Mouse (Mus musculus) kidney, embryonic 15.5 days (tissue): ENCODE data around the gene Pcx. TPM values are rescaled to one million over a fixed set of nuclear protein-coding genes. Genes with fewer than 3 reads are reported as not detected.

ENCODE experiments used
- ATAC-seq: fragments of 200-750 bp; cut with Nextera tagmentation; replicated peaks from 2 replicates; pipeline ENCODE4 v1.8.0; 2017; ENCODE audit warnings: moderate TSS enrichment; ENCODE audit not compliant: low FRiP score
- H3K27ac ChIP-seq: fragments of 300-500 bp; sonication (generic); 2 replicates; pipeline ENCODE4 v1.5.1; 2015; ENCODE audit warnings: mild to moderate bottlenecking, inconsistent platforms
- H3K27me3 ChIP-seq: fragments of 300-500 bp; sonication (generic); 2 replicates; pipeline ENCODE4 v1.6.1; 2015; ENCODE audit warnings: inconsistent platforms
- H3K36me3 ChIP-seq: fragments of 300-500 bp; sonication (generic); 2 replicates; pipeline ENCODE4 v1.6.1; 2015; ENCODE audit warnings: inconsistent platforms
- H3K4me1 ChIP-seq: fragments of 300-500 bp; sonication (generic); 2 replicates; pipeline ENCODE4 v1.6.1; 2015; ENCODE audit warnings: inconsistent platforms
- H3K4me2 ChIP-seq: fragments of 300-500 bp; sonication (generic); 2 replicates; pipeline ENCODE4 v1.6.1; 2015; ENCODE audit warnings: moderate library complexity, mild to moderate bottlenecking, inconsistent platforms
- H3K4me3 ChIP-seq: fragments of 300-500 bp; sonication (generic); replicated peaks from 2 replicates; pipeline ENCODE4 v1.5.1; 2015; ENCODE audit warnings: mild to moderate bottlenecking, inconsistent platforms
- H3K9ac ChIP-seq: fragments of 300-500 bp; sonication (generic); 2 replicates; pipeline ENCODE4 v1.6.1; 2015; ENCODE audit warnings: mild to moderate bottlenecking, inconsistent platforms
- H3K9me3 ChIP-seq: fragments of 300-500 bp; sonication (generic); replicated peaks from 2 replicates; pipeline ENCODE4 v1.6.1; 2016; ENCODE audit warnings: inconsistent platforms
- WGBS: fragments of 180-500 bp; shearing (Covaris S2); methylation state at CpG from one replicate; pipeline ENCODE4 v1.1.7; 2015; ENCODE audit warnings: mixed read lengths; 5-methylcytosine and 5-hydroxymethylcytosine counted together
- microRNA-seq: library from miRNA; unstranded; fragments of <30 nt; microRNA quantifications from one replicate; pipeline ENCODE4, GENCODE M21; 2016
- polyA plus RNA-seq: library from polyadenylated mRNA; unstranded; fragments of >200 nt; fragmentation: Nextera tagmentation; extraction: Ambion mirVana; gene quantifications from 2 replicates; pipeline ENCODE4 v1.2.1, GENCODE M21; 2015

The Pcx gene
- polyA plus RNA-seq, 1 experiment from 2014 or later = 35.2 TPM

- H3K27ac ChIP-seq = no peak overlapping the region
- H3K9me3 ChIP-seq = no peaks in the 10 kb centered on the region
- no peak overlapping the region for H3K9ac ChIP-seq
- H3K4me3 ChIP-seq = no peak overlapping the region
- H3K4me1 ChIP-seq = peaks cover 33% of the 10 kb centered on the region
- WGBS = 0% methylated on average over 1 of the region's 1 CpGs
- H3K4me2 ChIP-seq = no peak overlapping the region
- no peaks in the 10 kb centered on the region for H3K27me3 ChIP-seq
- peaks cover 4% of the 10 kb centered on the region for H3K36me3 ChIP-seq
- no peak for ATAC-seq
These were observed 118.5 kb downstream of the Pcx start for GRCm38 (mm10) chr19:4628819-4629218.

- Histone ChIP-seq H3K4me3 (no peak overlapping the region), H3K4me1 (no peaks in the 10 kb centered on the region), H3K27ac (no peak overlapping the region), H3K4me2 (no peak overlapping the region), H3K27me3 (peaks cover 9% of the 10 kb centered on the region; the same call in 1 of the 2 replicates), H3K36me3 (no peaks in the 10 kb centered on the region), H3K9me3 (no peaks in the 10 kb centered on the region), H3K9ac (no peak overlapping the region)
- 61% methylated on average over 4 of the region's 4 CpGs for WGBS
- no peak for ATAC-seq
These were observed 125.7 kb downstream of the Pcx start for GRCm38 (mm10) chr19:4635986-4636385.

- H3K27ac ChIP-seq = no peak overlapping the region
- H3K4me3 ChIP-seq = no peak overlapping the region
- H3K4me1 ChIP-seq = no peaks in the 10 kb centered on the region
- H3K9me3 ChIP-seq = no peaks in the 10 kb centered on the region
- no peak for ATAC-seq
- WGBS = 43% methylated on average over 10 of the region's 10 CpGs
- H3K27me3 ChIP-seq = no peaks in the 10 kb centered on the region
- no peak overlapping the region for H3K9ac ChIP-seq
- no peak overlapping the region for H3K4me2 ChIP-seq
- no peaks in the 10 kb centered on the region for H3K36me3 ChIP-seq
These were observed 134.0 kb downstream of the Pcx start for GRCm38 (mm10) chr19:4644271-4644670.

GRCm38 (mm10) chr19:4646917-4647492 is 136.7 kb downstream of the Pcx start:
- Histone ChIP-seq H3K9ac (no peak overlapping the region), H3K9me3 (no peaks in the 10 kb centered on the region), H3K4me1 (no peaks in the 10 kb centered on the region), H3K27ac (no peak overlapping the region), H3K4me2 (no peak overlapping the region), H3K27me3 (no peaks in the 10 kb centered on the region), H3K36me3 (no peaks in the 10 kb centered on the region), H3K4me3 (no peak overlapping the region)
- WGBS = 70% methylated on average over 11 of the region's 11 CpGs
- no peak for ATAC-seq

- H3K4me3 ChIP-seq = no peak overlapping the region
- no peaks in the 10 kb centered on the region; the same call in 1 of the 2 replicates for H3K27me3 ChIP-seq
- no peak overlapping the region for H3K4me2 ChIP-seq
- H3K27ac ChIP-seq = no peak overlapping the region
- no peaks in the 10 kb centered on the region for H3K4me1 ChIP-seq
- no peaks in the 10 kb centered on the region for H3K36me3 ChIP-seq
- no peak for ATAC-seq
- WGBS = 85% methylated on average over 5 of the region's 5 CpGs
- H3K9me3 ChIP-seq = no peaks in the 10 kb centered on the region
- no peak overlapping the region for H3K9ac ChIP-seq
These were observed 147.9 kb downstream of the Pcx start for GRCm38 (mm10) chr19:4658156-4658555.

GRCm38 (mm10) chr19:4666815-4667214 is 156.5 kb downstream of the Pcx start:
- H3K4me3 ChIP-seq = no peak overlapping the region
- no peak overlapping the region for H3K27ac ChIP-seq
- ATAC-seq = no peak
- no peak overlapping the region for H3K9ac ChIP-seq
- H3K4me2 ChIP-seq = no peak overlapping the region
- no peaks in the 10 kb centered on the region for H3K9me3 ChIP-seq
- no peaks in the 10 kb centered on the region for H3K36me3 ChIP-seq
- peaks cover 2% of the 10 kb centered on the region; the same call in 1 of the 2 replicates for H3K4me1 ChIP-seq
- H3K27me3 ChIP-seq = no peaks in the 10 kb centered on the region; the same call in 1 of the 2 replicates

GRCm38 (mm10) chr19:4670776-4671175 is 160.5 kb downstream of the Pcx start:
- no peak overlapping the region for H3K27ac ChIP-seq
- H3K4me3 ChIP-seq = no peak overlapping the region
- H3K27me3 ChIP-seq = no peaks in the 10 kb centered on the region
- H3K36me3 ChIP-seq = no peaks in the 10 kb centered on the region
- no peak overlapping the region for H3K9ac ChIP-seq
- WGBS = 29% methylated on average over 4 of the region's 4 CpGs
- no peaks in the 10 kb centered on the region for H3K9me3 ChIP-seq
- H3K4me2 ChIP-seq = no peak overlapping the region
- H3K4me1 ChIP-seq = peaks cover 2% of the 10 kb centered on the region; the same call in 1 of the 2 replicates
- ATAC-seq = no peak

Small RNA genes lying within 50 kb of the gene (microRNA-seq; reads per million reads assigned to microRNA genes)
- not detected for gene Mir6986

Other genes with a start within 250 kb of the Pcx start
- gene Ssh3, start 241.3 kb upstream of the Pcx start, polyA plus RNA-seq = 15.1 and 15.9 TPM in 2 replicates
- gene Ankrd13d, start 227.3 kb upstream of the Pcx start, polyA plus RNA-seq = 8.3 and 8.5 TPM in 2 replicates
- 15.7 and 17.9 TPM in 2 replicates for gene Grk2, start 204.2 kb upstream of the Pcx start, polyA plus RNA-seq
- 50.2 and 57.4 TPM in 2 replicates for gene Kdm2a, start 112.2 kb upstream of the Pcx start, polyA plus RNA-seq
- gene Rhod, start 71.0 kb upstream of the Pcx start, polyA plus RNA-seq = 41.1 and 43.0 TPM in 2 replicates
- gene Syt12, start 33.0 kb upstream of the Pcx start, polyA plus RNA-seq = 2.7 and 2.9 TPM in 2 replicates
- 0.28 TPM in 1 of 2 replicates, not detected in the other for gene 2010003K11Rik, start 11.9 kb upstream of the Pcx start, polyA plus RNA-seq
- 6.6 and 7.7 TPM in 2 replicates for gene Lrfn4, start 105.2 kb downstream of the Pcx start, polyA plus RNA-seq
- 79.8 and 80.5 TPM in 2 replicates for gene Rce1, start 115.2 kb downstream of the Pcx start, polyA plus RNA-seq
- 2.0 and 3.4 TPM in 2 replicates for gene Gm960, start 188.2 kb downstream of the Pcx start, polyA plus RNA-seq
- 2.7 and 2.9 TPM in 2 replicates for gene Sptbn2, start 200.7 kb downstream of the Pcx start, polyA plus RNA-seq
- gene Rbm4b, start 246.0 kb downstream of the Pcx start, polyA plus RNA-seq = 75.2 and 75.5 TPM in 2 replicates